Mouse (Mus musculus) megakaryocyte-erythroid progenitor cell, adult 5-6 weeks (primary cell): ENCODE measurements around the gene Slamf7. TPM values are rescaled to one million over a fixed set of nuclear protein-coding genes. Genes with fewer than 3 reads are reported as not detected.

Experiments
- ATAC-seq: replicated peaks from 2 replicates; pipeline ENCODE4 v1.8.0; 2016; ENCODE audit warnings: mild to moderate bottlenecking, inconsistent platforms; ENCODE audit not compliant: severe bottlenecking, poor library complexity, low FRiP score, low TSS enrichment
- total RNA-seq, 2 experiments: library from RNA; stranded (forward) in 1 of 2; stranded (reverse) in 1 of 2; fragments of 200-1000, 215-1000 nt in 1 of 2; fragments of >200 nt in 1 of 2; fragmentation: Nextera tagmentation in 1 of 2; gene quantifications; 2 replicates each; pipeline ENCODE4 v1.2.3; 2014 to 2017

Slamf7 gene
- total RNA-seq, 2 experiments from 2014 or later, result 3.7 to 3.8 TPM

DNA sequence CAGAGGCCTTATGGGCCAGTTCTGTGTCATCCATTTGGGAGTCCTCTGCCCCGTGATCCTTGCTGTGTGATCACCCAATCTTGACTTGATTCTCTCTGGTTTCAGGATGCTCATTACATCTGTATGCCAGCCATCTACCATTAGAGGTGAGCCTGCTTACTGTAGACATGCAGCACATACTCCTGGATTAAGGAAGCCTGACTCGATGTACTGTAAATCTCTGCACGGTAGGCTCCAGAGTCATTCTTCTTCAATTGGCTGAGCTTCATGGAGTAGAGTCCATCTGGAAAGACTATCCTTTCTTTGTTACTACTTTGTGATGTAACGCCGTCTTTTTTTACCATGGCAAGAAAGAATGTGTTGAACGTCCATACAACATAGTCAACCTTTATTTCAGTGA lies 12.0 kb downstream of the Slamf7 start:
- no peak for ATAC-seq

GRCm38 (mm10) chr1:171638686-171639085 lies 14.1 kb downstream of the Slamf7 start:
- ATAC-seq, result no peak

GRCm38 (mm10) chr1:171637101-171637500 lies 15.7 kb downstream of the Slamf7 start:
- ATAC-seq, result no peak

DNA sequence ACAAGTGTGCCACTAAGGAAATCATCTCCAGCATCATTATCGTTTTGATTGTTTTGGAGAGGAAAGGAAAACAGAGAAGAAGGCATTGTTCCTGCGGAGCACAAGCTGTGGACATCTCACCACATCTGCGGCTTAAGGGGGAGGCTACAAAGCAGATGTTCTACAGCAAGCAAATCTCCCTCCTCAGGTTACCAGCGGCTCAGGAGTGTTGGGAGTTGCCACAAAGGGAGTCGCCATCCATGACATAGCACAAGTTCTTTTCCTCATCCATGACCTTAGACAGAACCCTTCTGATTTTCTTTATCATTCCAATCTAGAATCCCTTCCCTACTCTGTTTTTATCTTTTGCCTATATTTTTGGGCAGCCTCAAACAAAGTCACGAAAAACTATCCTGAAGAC lies 17.1 kb downstream of the Slamf7 start:
- ATAC-seq, result no peak

DNA sequence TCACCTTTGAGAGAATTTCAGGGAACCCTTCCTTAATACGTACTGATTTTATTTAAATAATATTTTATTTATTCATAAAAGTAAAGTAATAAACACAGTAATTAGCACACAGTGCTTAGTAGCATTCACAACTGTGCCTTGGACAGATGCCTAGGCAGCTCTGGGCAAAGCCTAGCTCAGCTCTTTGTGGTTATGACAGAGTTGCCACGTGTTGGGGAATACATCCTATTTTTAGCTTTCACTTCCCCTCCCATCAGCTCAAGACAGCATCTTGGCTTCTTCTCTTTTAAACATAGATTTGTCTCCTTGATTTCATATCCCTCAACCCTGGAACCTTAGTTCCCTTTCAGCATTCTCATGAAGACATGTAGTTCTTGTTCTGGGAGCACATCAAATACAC lies 21.4 kb downstream of the Slamf7 start:
- ATAC-seq, result peak; percentile 61; the same call in 1 of the 2 replicates

GRCm38 (mm10) chr1:171630912-171631311 lies 21.9 kb downstream of the Slamf7 start:
- no peak for ATAC-seq

DNA sequence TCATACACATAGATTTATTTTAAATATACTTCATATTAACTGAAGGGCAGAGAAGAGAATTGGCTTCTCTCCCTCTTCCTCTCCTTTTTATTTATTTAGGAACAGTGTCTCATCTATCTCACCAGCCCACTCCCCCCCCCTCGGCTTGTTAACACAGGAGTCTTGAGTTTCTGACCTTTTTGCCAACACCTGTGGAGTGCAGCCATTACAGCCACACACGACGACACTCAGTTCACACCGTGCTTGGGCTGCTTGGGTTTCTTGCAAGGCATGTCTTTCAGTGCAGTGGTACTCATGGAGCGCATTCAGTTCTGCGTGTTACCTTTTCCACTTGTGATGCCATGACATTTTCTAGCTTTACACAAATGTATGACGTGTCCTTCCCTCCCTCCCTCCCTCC lies 22.8 kb downstream of the Slamf7 start:
- no peak for ATAC-seq

DNA sequence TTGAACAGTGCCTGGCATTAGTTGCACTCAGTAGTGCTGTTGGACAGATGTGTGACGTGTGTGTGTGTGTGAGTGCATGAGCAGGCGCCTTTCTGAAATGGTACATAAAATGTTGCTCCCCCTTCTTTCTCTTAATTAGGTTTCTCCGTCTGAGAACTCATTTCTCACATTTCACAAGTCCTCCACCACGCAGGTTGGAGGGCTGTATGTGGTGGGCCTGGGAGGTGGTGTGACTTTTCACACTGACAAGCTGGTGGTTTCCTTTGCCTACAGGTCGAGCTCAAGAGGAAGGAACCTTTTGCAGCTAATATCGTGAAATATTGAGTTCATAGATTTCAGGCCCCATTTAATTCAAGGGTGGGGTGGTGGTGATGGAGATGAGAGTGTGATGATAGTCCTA lies 23.7 kb downstream of the Slamf7 start:
- ATAC-seq, result no peak

- no peak for ATAC-seq
These were observed 25.0 kb downstream of the Slamf7 start for GRCm38 (mm10) chr1:171627801-171628200.

DNA sequence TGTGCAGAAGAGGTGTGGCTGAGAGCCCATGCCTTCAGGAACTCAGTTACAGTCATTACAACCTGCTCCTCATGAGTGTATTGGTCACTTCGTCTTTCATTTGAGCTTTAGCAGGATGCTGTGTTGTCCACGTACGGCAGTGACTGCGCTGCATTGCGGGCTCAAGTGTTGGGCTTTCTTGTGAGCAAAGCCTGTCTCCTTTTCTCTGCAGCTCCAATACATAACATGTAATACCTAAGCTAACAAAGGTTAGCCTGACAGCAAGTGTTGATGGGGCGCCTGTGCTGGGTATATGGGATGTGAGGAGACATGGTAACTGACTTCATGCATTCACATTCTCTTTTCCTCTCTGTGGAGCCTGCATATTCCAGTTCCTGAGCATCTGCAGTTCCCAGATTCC lies 32.7 kb downstream of the Slamf7 start:
- no peak for ATAC-seq

- no peak for ATAC-seq
These were observed 33.2 kb downstream of the Slamf7 start for GRCm38 (mm10) chr1:171619645-171620044.

GRCm38 (mm10) chr1:171619001-171619400 lies 33.8 kb downstream of the Slamf7 start:
- ATAC-seq, result no peak

GRCm38 (mm10) chr1:171616881-171617515 lies 35.8 kb downstream of the Slamf7 start:
- no peak for ATAC-seq

- ATAC-seq, result peak; percentile 56; the same call in 1 of the 2 replicates
These were observed 38.9 kb downstream of the Slamf7 start for GRCm38 (mm10) chr1:171613962-171614361.

DNA sequence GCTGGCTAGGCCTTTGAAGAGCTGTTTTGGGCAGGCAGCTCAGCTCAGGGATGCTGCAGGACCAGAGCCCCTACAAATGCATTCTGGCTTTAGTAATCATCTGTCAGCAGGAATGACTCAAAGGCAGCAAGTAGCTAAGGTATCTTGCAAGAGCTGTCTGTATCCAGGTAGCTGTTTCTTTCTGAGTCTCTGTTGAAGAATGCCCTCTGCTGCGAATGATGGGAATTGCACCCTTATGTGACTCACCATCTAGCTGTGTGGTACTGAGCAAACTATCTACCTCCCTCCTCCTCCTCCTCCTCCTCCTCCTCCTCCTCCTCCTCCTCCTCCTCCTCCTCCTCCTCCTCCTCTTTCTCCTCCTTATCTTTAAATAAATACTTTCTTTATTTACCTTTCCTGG lies 42.1 kb downstream of the Slamf7 start:
- ATAC-seq, result peak; percentile 76; the same call in 1 of the 2 replicates

DNA sequence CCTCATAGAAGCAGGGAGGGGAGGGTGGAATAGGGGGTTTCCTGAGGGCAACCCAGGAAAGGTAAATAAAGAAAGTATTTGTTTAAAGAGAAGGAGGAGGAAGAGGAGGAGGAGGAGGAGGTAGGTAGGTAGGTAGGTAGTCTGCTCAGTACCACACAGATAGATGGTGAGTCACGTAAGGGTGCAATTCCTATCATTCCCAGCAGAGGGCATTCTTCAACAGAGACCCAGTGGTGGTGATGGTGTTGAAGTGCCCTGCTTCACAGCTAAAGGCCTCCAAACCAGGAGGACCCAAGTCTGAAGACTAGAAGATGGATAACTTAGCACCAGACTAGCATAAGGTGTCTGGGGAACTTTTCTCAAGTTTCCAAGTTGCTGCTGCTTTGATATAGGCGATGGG lies 42.8 kb downstream of the Slamf7 start:
- peak; percentile 78 for ATAC-seq

DNA sequence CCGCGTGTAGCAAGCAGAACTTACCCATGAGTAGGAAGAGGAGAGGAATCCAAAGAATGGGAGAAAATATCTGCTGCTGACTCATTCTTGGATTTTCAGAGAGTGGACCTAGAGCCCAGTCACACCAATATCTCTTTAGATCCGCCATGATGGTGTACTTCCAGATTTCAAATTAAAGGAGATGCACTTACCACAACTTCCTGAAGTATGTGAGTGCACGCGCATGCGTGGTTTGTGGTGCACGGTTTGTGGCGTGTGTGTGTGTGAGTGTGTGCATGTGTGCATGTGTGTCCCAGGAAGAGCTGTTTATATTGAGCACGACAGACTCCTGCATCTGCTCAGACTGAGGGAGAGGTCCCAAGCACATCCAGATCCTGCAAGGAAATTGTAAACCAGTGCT lies 45.7 kb downstream of the Slamf7 start, which contains the start of gene Ly9:
Gene Ly9 (minus strand): TSS at position 235 of the 400 bp plus-strand sequence.
- ATAC-seq, result 0 out of 2 replicates have a peak, but pooled peaks have one; percentile 45

DNA sequence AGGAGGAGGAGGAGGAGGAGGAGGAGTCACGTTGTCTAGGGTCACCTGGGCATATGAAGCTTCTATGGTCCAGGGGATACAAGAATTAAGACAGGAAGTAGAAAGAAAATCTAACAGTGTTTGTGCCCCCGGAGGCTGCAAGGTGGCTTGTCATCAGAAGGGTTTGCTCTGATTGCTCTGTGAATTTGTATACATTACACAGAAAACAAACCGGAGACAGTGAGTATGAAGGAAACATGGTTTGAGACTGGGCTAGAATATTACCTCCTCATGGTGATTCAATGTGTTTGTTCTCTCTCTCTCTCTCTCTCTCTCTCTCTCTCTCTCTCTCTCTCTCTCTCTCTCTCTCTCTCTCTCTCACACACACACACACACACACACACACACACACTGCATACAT lies 46.2 kb downstream of the Slamf7 start:
- ATAC-seq, result no peak

- ATAC-seq, result no peak
These were observed 48.1 kb downstream of the Slamf7 start for GRCm38 (mm10) chr1:171604686-171605085.

DNA sequence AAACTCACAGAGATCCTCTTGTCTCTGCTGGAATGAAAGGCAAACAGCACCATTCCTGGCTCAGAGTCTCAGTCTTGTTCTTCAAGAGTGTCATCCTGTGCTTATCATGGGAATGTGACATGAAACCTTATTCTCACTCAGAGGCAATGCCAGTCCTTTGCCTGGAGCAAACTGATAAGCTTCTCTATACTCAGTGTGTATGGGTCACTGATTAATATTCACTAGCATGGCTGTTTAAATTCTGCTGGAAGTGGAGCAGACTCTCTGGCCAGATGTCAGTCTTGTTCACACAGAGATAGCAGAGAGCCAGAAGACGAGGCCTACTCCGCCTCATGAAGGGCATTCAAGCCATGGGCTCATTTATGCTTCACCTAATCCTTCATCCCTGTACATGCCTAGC lies 68.3 kb downstream of the Slamf7 start:
- peak; percentile 97 for ATAC-seq
